Mouse (Mus musculus) MEL (cell line): ENCODE data around the gene Pcgf5. TPM values are rescaled to one million over a fixed set of nuclear protein-coding genes. Genes with fewer than 3 reads are reported as not detected.

Source experiments
- DNase-seq: peaks from one replicate; pipeline ENCODE4 v3.0.0; 2011; ENCODE audit warnings: low read depth, low spot score
- H3K27ac ChIP-seq: 2 replicates; pipeline ENCODE4 v1.5.1; 2012; ENCODE audit warnings: low read depth, mild to moderate bottlenecking, control low read depth, low read length, moderate library complexity; ENCODE audit not compliant: control insufficient read depth
- H3K27me3 ChIP-seq, 2 experiments: fragments of 150-350 bp in 1 of 2; sonication (generic) in 1 of 2; 2 replicates each; pipeline ENCODE4 v1.6.1; 2012; ENCODE audit warnings: low read length in 2 of 2, mild to moderate bottlenecking in 2 of 2, improper control_type of control experiment in 1 of 2, moderate library complexity in 1 of 2; ENCODE audit not compliant: insufficient read depth in 2 of 2, control insufficient read depth in 1 of 2
- H3K36me3 ChIP-seq, 2 experiments: 2 replicates each; pipeline ENCODE4 v1.6.1; 2012 to 2014; ENCODE audit warnings: low read length in 2 of 2, improper control_type of control experiment in 1 of 2, inconsistent platforms in 1 of 2, mild to moderate bottlenecking in 1 of 2; ENCODE audit not compliant: insufficient read depth in 2 of 2, control insufficient read depth in 1 of 2
- H3K4me1 ChIP-seq, 2 experiments: fragments of 150-350 bp in 1 of 2; sonication (generic) in 1 of 2; 2 replicates each; pipeline ENCODE4 v1.6.1; 2012; ENCODE audit warnings: low read length in 2 of 2, improper control_type of control experiment in 1 of 2, mild to moderate bottlenecking in 1 of 2; ENCODE audit not compliant: insufficient read depth in 2 of 2, control insufficient read depth in 1 of 2
- H3K4me3 ChIP-seq, 2 experiments: fragments of 150-350 bp in 1 of 2; sonication (generic) in 1 of 2; 2 replicates each; pipeline ENCODE4 v1.5.1; 2012; ENCODE audit warnings: low read depth in 2 of 2, low read length in 2 of 2, mild to moderate bottlenecking in 2 of 2, moderate library complexity in 2 of 2, control low read depth in 1 of 2, improper control_type of control experiment in 1 of 2; ENCODE audit not compliant: control insufficient read depth in 1 of 2, insufficient read depth in 1 of 2
- H3K79me2 ChIP-seq: 2 replicates; pipeline ENCODE4 v1.6.1; 2012; ENCODE audit warnings: mild to moderate bottlenecking, low read length, moderate library complexity; ENCODE audit not compliant: control insufficient read depth, poor library complexity, insufficient read depth
- H3K9ac ChIP-seq: 2 replicates; pipeline ENCODE4 v1.6.1; 2012; ENCODE audit warnings: low read depth, mild to moderate bottlenecking, control low read depth, low read length, moderate library complexity; ENCODE audit not compliant: control insufficient read depth, poor library complexity, severe bottlenecking
- H3K9me3 ChIP-seq: fragments of 150-350 bp; sonication (generic); replicated peaks from 2 replicates; pipeline ENCODE4 v1.6.1; 2012; ENCODE audit warnings: mild to moderate bottlenecking, low read length, improper control_type of control experiment, moderate library complexity; ENCODE audit not compliant: insufficient read depth
- E2F4 ChIP-seq: IDR thresholded peaks from 2 replicates; pipeline ENCODE4 v1.6.1; 2011; ENCODE audit warnings: low read depth, low read length, improper control_type of control experiment, borderline replicate concordance
- ETS1 ChIP-seq: IDR thresholded peaks from 2 replicates; pipeline ENCODE4 v1.6.1; 2012; ENCODE audit warnings: low read depth, mild to moderate bottlenecking, inconsistent platforms, low read length, improper control_type of control experiment, moderate library complexity
- GABPA ChIP-seq: IDR thresholded peaks from 2 replicates; pipeline ENCODE4 v1.6.1; 2012; ENCODE audit warnings: low read depth, mild to moderate bottlenecking, inconsistent platforms, low read length, improper control_type of control experiment, moderate library complexity
- GATA1 ChIP-seq: IDR thresholded peaks from 2 replicates; pipeline ENCODE4 v1.6.1; 2011; ENCODE audit warnings: low read depth, low read length, improper control_type of control experiment
- HCFC1 ChIP-seq: IDR thresholded peaks from 2 replicates; pipeline ENCODE4 v1.6.1; 2012; ENCODE audit warnings: low read depth, mild to moderate bottlenecking, inconsistent platforms, low read length, improper control_type of control experiment, moderate library complexity
- JUND ChIP-seq: IDR thresholded peaks from 2 replicates; pipeline ENCODE4 v1.6.1; 2011; ENCODE audit warnings: low read depth, mild to moderate bottlenecking, improper control_type of control experiment, low read length
- KAT2A ChIP-seq: conservative IDR thresholded peaks from 2 replicates; pipeline ENCODE4 v1.6.1; 2012; ENCODE audit warnings: low read depth, low read length, improper control_type of control experiment, inconsistent platforms
- MAFK ChIP-seq: IDR thresholded peaks from 2 replicates; pipeline ENCODE4 v1.6.1; 2011; ENCODE audit warnings: low read depth, mild to moderate bottlenecking, low read length, improper control_type of control experiment, borderline replicate concordance
- MEF2A ChIP-seq: IDR thresholded peaks from 2 replicates; pipeline ENCODE4 v1.6.1; 2014; ENCODE audit warnings: low read depth, mild to moderate bottlenecking, inconsistent platforms, low read length, improper control_type of control experiment; ENCODE audit not compliant: poor library complexity, insufficient replicate concordance, severe bottlenecking; ENCODE audit errors: extremely low read depth
- MXI1 ChIP-seq: IDR thresholded peaks from 2 replicates; pipeline ENCODE4 v1.6.1; 2011; ENCODE audit warnings: mild to moderate bottlenecking, low read depth, low read length, improper control_type of control experiment
- MYC ChIP-seq: IDR thresholded peaks from 2 replicates; pipeline ENCODE4 v1.6.1; 2011; ENCODE audit warnings: low read depth, mild to moderate bottlenecking, low read length, improper control_type of control experiment, moderate library complexity
- RAD21 ChIP-seq: IDR thresholded peaks from 2 replicates; pipeline ENCODE4 v1.6.1; 2011; ENCODE audit warnings: mild to moderate bottlenecking, low read depth, low read length, improper control_type of control experiment
- ZKSCAN1 ChIP-seq: IDR thresholded peaks from 2 replicates; pipeline ENCODE4 v1.6.1; 2012; ENCODE audit warnings: low read depth, mild to moderate bottlenecking, inconsistent platforms, low read length, improper control_type of control experiment, moderate library complexity
- polyA plus RNA-seq, 2 experiments: library from polyadenylated mRNA; stranded (reverse) in 1 of 2; unstranded in 1 of 2; fragments of >175 nt in 1 of 2; fragments of >200 nt in 1 of 2; gene quantifications; 2 replicates each; pipeline versions ENCODE4 v1.2.1 to v1.2.4; 2012; ENCODE audit warnings: low replicate concordance in 2 of 2, low read depth in 1 of 2; ENCODE audit not compliant: insufficient read length in 2 of 2, insufficient read depth in 1 of 2, missing spikeins in 1 of 2
- total RNA-seq: library from RNA; depleted of rRNA; stranded (reverse); fragments of 300-350 nt; gene quantifications from 2 replicates; pipeline ENCODE4 v1.2.3, GENCODE M21; 2012

Gene Pcgf5
- total and polyA plus RNA-seq, 3 experiments = 10.0 to 23.2 TPM; not detected in 1

DNA sequence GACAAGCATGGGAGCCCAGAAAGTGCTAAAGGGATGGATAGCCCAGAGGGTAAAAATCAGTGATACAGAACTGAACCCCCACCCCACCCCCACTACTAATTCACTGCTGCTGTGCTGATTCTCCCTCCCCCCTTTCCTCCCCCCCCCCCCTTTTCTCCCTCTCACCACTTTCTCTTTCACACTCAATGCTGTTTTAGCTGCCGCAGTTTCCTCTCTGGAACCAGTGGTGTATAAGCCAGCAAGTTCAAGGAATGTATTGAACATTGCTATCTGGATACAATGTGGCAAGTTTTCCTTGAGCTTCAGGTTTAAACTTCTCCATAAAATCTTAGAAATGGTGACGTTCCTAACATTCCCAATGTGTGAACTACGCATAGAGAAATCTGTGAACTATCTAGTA is 34.8 kb downstream of the Pcgf5 start:
- TF ChIP-seq MYC (no peak), ZKSCAN1 (no peak), GABPA (no peak), E2F4 (no peak), ETS1 (no peak), MEF2A (no peak), RAD21 (no peak), MAFK (no peak)
- H3K9me3 ChIP-seq = no peaks in the 10 kb centered on the region
- no peaks in the 10 kb centered on the region for H3K4me1 ChIP-seq

DNA sequence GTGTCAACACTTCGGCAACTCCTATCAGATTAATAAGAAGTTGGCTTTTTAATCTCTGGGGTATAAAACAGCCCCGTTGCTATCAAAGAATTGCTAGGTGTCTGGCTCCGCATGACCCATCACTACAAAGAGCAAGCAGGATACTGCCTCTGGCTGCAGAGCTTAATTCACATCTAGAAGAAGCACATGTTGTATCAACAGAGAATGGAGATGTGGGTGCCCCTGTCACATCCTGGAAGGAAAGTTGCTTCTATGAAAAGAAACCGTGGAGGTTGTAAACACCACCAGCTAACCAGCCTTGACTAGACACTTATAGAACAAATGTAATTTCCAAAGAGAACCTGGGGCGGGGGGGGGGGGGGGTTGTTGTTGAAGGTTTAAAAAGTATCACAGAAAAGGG is 35.9 kb downstream of the Pcgf5 start:
- H3K27ac ChIP-seq = no peak overlapping the region
- no peak for DNase-seq
- no peaks in the 10 kb centered on the region for H3K4me1 ChIP-seq
- H3K36me3 ChIP-seq = no peaks in the 10 kb centered on the region
- H3K9ac ChIP-seq = no peak overlapping the region
- TF ChIP-seq HCFC1 = no peak
- TF ChIP-seq MXI1 = no peak
- TF ChIP-seq, all 39 proteins: peak for 0
- H3K4me3 ChIP-seq = no peak overlapping the region
- no peaks in the 10 kb centered on the region for H3K79me2 ChIP-seq
- no peaks in the 10 kb centered on the region; a peak in 1 of 4 replicates for H3K27me3 ChIP-seq
- H3K9me3 ChIP-seq = no peaks in the 10 kb centered on the region

More for the DNA sequence above, 34.8 kb downstream of the Pcgf5 start:
- H3K27me3 ChIP-seq = no peaks in the 10 kb centered on the region
- no peaks in the 10 kb centered on the region for H3K36me3 ChIP-seq
- no peak overlapping the region for H3K9ac ChIP-seq
- H3K27ac ChIP-seq = no peak overlapping the region
- no peaks in the 10 kb centered on the region for H3K79me2 ChIP-seq
- DNase-seq = no peak
- H3K4me3 ChIP-seq = no peak overlapping the region

DNA sequence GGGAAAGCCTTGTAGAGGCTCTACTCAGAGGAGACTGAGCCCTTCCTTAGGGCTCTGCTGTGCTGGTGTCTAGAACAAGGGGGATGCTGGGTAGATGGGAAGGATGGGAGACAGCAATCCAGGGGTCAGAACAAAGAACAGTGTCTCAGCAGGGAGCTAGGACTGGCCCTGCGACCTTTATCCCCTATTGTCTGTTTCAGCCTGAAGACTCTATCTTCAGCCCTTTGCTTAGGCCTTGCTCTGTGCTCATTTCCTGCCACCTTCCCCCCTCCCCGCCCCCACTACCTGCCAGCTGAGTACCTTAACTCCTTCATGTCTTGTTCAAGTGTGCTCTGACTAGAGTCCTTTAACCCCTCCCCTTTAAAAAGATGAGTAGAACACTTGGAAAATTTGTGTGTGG is 36.3 kb downstream of the Pcgf5 start:
- no peaks in the 10 kb centered on the region; a peak in 1 of 4 replicates for H3K27me3 ChIP-seq
- DNase-seq = no peak
- no peaks in the 10 kb centered on the region for H3K9me3 ChIP-seq
- no peaks in the 10 kb centered on the region for H3K79me2 ChIP-seq
- H3K27ac ChIP-seq = no peak overlapping the region
- TF ChIP-seq MAFK (no peak), GATA1 (no peak), JUND (no peak), KAT2A (no peak)
- no peaks in the 10 kb centered on the region for H3K36me3 ChIP-seq
- no peak overlapping the region for H3K4me3 ChIP-seq
- no peaks in the 10 kb centered on the region for H3K4me1 ChIP-seq
- H3K9ac ChIP-seq = no peak overlapping the region
